Mouse (Mus musculus): Measurements from ENCODE around the gene Clec4f.
"Not testable (repeated sequence)": the region's sequence is repeated elsewhere in the genome, so short reads cannot be mapped to it uniquely, and the experiment has no call there.

Clec4f gene

DNA sequence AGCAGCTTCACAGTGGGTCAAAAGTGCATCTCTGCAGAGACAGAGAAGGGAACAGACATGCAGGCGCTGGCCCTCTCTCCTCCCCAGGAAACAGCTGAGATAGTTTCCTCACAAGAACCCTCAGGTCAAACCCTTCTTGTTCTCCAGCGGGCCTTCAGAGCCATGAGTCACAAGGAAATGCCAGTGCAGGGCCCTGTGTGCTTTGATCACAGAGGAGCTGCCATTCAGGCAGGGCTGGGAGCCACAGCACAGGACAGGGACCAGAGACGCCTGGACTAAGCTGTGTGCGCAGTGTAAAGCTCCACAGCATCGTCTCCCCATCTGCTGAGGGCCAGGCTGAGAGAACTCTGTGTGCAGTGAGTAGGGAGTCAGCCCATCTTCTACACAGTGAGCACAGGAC is 21.9 kb downstream of the Clec4f start:
- not testable (repeated sequence) for DNase-seq (ENCODE audit: low spot score)

DNA sequence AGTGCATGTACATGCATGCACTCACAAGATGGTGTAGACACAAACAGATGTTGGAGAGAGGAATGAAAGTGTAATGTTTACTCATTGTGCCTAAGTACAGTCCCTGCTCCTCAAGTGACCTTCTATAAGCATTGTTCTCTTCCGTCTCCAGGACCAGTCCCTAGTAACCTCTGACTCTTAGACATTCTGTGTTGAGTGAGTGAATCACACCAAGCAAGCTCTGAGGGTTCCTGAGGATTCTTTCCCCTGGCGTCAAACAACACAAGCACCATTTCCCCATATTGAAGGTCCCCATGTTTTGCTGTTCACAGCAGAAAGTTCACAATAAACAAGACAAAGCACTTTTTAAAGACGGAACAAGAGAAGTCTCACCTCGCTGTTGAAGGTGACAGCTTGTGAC is 24.2 kb downstream of the Clec4f start:
- DNase-seq (ENCODE audit: low spot score) = no peak

- DNase-seq (ENCODE audit: low spot score) = no peak
Observed at GRCm38 (mm10) chr6:83626781-83627180, 29.2 kb downstream of the Clec4f start.

- no peak for DNase-seq (ENCODE audit: low spot score)
Observed at GRCm38 (mm10) chr6:83619955-83620354, 36.0 kb downstream of the Clec4f start.

- no peak for DNase-seq (ENCODE audit: low spot score)
Observed at GRCm38 (mm10) chr6:83617581-83618335, 38.2 kb downstream of the Clec4f start.

- DNase-seq (ENCODE audit: low spot score) = peak; percentile 29
Observed at GRCm38 (mm10) chr6:83616512-83616911, 39.5 kb downstream of the Clec4f start.

DNA sequence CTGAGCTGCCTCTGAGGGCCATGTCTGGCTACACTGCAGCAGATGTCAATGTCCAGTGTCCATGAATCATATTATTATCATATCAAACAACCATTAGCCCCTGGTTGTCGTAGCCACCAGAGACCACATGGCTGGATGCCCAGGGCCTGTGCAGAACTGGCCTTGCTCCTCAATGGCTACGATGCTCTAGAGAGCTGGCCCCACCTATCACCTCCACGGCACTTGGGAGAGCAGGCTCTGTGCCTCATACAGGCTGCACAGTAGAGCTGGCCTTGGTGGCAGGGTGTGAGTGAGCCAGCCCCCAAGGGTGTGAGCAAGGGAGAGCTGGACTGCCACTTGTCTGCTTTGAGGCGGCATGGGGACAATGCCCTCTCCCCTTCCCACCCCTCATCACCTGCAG is 41.5 kb downstream of the Clec4f start:
- no peak for DNase-seq (ENCODE audit: low spot score)

- no peak for DNase-seq (ENCODE audit: low spot score)
Observed at GRCm38 (mm10) chr6:83612976-83613375, 43.0 kb downstream of the Clec4f start.

GRCm38 (mm10) chr6:83599636-83600174 is 56.3 kb downstream of the Clec4f start:
- no peak for DNase-seq (ENCODE audit: low spot score)

DNA sequence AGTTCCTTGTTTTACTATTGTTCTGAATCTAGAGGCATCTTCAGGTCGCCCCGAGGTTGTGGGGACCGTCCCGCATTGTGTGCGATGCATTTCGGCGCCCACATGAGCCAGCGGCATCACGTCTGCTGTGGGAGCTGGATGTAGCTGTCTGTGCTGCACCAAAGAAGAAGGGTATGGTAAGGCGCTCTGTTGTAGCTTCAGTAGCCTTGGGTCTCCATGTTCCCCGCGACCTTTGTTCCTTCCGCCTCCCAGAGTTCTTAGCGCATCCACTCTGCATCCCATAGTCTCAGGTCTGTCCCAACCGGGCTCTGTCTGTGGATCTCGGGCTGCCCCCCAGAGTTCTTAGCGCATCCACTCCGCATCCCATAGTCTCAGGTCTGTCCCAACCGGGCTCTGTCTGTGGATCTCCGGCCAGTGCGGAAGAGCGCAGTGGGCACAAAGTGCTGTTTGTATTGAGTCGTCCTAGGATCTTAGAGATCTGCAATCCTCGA is 56.9 kb downstream of the Clec4f start:
- DNase-seq (ENCODE audit: low spot score) = no peak

- DNase-seq (ENCODE audit: low spot score) = peak; percentile 42
Observed at GRCm38 (mm10) chr6:83598646-83599045, 57.3 kb downstream of the Clec4f start.

- peak; percentile 70 for DNase-seq (ENCODE audit: low spot score)
Observed at GRCm38 (mm10) chr6:83597988-83598387, 58.0 kb downstream of the Clec4f start.

DNA sequence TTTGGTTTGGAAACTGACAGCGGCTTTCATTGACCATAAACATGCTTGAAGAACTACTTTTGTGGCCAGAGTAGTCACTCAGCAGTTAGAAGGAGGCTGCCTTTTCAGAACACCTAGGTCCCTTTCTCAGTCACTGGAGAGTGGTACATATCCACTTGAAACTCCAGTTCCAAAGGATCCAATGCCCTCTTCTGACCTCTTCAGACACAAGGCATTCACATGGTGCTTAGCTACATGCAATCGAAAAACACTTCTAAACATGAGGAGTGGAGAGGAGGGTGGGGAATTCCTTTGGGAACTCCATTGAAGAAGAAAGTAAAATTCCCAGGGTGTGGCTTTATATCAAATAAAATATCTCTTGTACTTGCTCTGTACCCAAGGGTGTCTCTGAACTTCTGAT is 61.0 kb downstream of the Clec4f start:
- DNase-seq (ENCODE audit: low spot score) = no peak
